Mouse (Mus musculus) mouse trophoblast stem cell (cell line): ENCODE measurements around the gene Ss18l2.

Experiments
- in situ Hi-C, 2 experiments: fragments of 300-500 bp; cut with MseI, MboI; formaldehyde crosslinking; loops; 2 replicates in 1 of 2; 3 replicates in 1 of 2; pipeline ENCODE4 v1.15.1; 2025

Ss18l2 gene

GRCm38 (mm10) chr9:121709898-121710583, at the start of gene Ss18l2:
Ss18l2 (plus strand) TSS chr9:121710329.
- in situ Hi-C loops, result no loop called here

GRCm38 (mm10) chr9:121663467-121663866, 46.7 kb upstream of the Ss18l2 start:
- in situ Hi-C loops, result no loop called here

- in situ Hi-C loops, result no loop called here
Observed at GRCm38 (mm10) chr9:121664104-121664503, 46.0 kb upstream of the Ss18l2 start.

GRCm38 (mm10) chr9:121666957-121667630, 43.0 kb upstream of the Ss18l2 start:
- in situ Hi-C loops, result no loop called here

GRCm38 (mm10) chr9:121667822-121668221, 42.3 kb upstream of the Ss18l2 start:
- in situ Hi-C loops, result no loop called here

- in situ Hi-C loops, result no loop called here
Observed at GRCm38 (mm10) chr9:121669348-121669791, 40.8 kb upstream of the Ss18l2 start.

GRCm38 (mm10) chr9:121671300-121671699, 38.8 kb upstream of the Ss18l2 start:
- in situ Hi-C loops, result no loop called here

- in situ Hi-C loops, result no loop called here
Observed at GRCm38 (mm10) chr9:121672311-121672710, 37.8 kb upstream of the Ss18l2 start.

GRCm38 (mm10) chr9:121673716-121674115, 36.4 kb upstream of the Ss18l2 start:
- in situ Hi-C loops, result no loop called here

- in situ Hi-C loops, result no loop called here
Observed at GRCm38 (mm10) chr9:121675011-121675410, 35.1 kb upstream of the Ss18l2 start.

- in situ Hi-C loops, result no loop called here
Observed at GRCm38 (mm10) chr9:121675556-121675955, 34.6 kb upstream of the Ss18l2 start.

- in situ Hi-C loops, result no loop called here
Observed at GRCm38 (mm10) chr9:121677069-121677468, 33.1 kb upstream of the Ss18l2 start.

GRCm38 (mm10) chr9:121677476-121677875, 32.7 kb upstream of the Ss18l2 start:
- in situ Hi-C loops, result no loop called here

GRCm38 (mm10) chr9:121679549-121679948, 30.6 kb upstream of the Ss18l2 start:
- in situ Hi-C loops, result no loop called here

GRCm38 (mm10) chr9:121681191-121681590, 28.9 kb upstream of the Ss18l2 start:
- in situ Hi-C loops, result loop anchor here in 1 of 2 experiments (5.0 kb wide), 1 partner anchor 204 kb away; no protein-coding TSS in a partner anchor

- in situ Hi-C loops, result loop anchor here in 1 of 2 experiments (5.0 kb wide), 1 partner anchor 205 kb away; no protein-coding TSS in a partner anchor
Observed at GRCm38 (mm10) chr9:121682037-121682680, 28.0 kb upstream of the Ss18l2 start.

GRCm38 (mm10) chr9:121684702-121685101, 25.4 kb upstream of the Ss18l2 start:
- in situ Hi-C loops, result loop anchor here in 1 of 2 experiments (5.0 kb wide), 1 partner anchor 207 kb away; no protein-coding TSS in a partner anchor

- in situ Hi-C loops, result no loop called here
Observed at GRCm38 (mm10) chr9:121690200-121690651, 19.9 kb upstream of the Ss18l2 start.

- in situ Hi-C loops, result no loop called here
Observed at GRCm38 (mm10) chr9:121690734-121691133, 19.4 kb upstream of the Ss18l2 start.

GRCm38 (mm10) chr9:121694736-121695135, 15.4 kb upstream of the Ss18l2 start:
- in situ Hi-C loops, result no loop called here

GRCm38 (mm10) chr9:121696626-121697025, 13.5 kb upstream of the Ss18l2 start:
- in situ Hi-C loops, result no loop called here
